Mouse (Mus musculus) kidney, adult 18-20 months (tissue): ENCODE data around the gene Slc16a3.
A peak's percentile ranks its signal among the peaks of the same experiment; 100 is the strongest.

ENCODE experiments used
- DNase-seq: peaks from one replicate; pipeline ENCODE4 v3.0.0; 2021

Gene Slc16a3

GRCm38 (mm10) chr11:120979711-120980426 lies 31.6 kb downstream of the Slc16a3 start:
- no peak for DNase-seq

- DNase-seq = peak; percentile 50
Observed at GRCm38 (mm10) chr11:120980427-120981035, 32.3 kb downstream of the Slc16a3 start.

- DNase-seq = no peak
Observed at GRCm38 (mm10) chr11:120981661-120982060, 33.4 kb downstream of the Slc16a3 start.

- no peak for DNase-seq
Observed at GRCm38 (mm10) chr11:120982459-120982858, 34.2 kb downstream of the Slc16a3 start.

- DNase-seq = no peak
Observed at GRCm38 (mm10) chr11:120984448-120985330, 36.4 kb downstream of the Slc16a3 start.

DNA sequence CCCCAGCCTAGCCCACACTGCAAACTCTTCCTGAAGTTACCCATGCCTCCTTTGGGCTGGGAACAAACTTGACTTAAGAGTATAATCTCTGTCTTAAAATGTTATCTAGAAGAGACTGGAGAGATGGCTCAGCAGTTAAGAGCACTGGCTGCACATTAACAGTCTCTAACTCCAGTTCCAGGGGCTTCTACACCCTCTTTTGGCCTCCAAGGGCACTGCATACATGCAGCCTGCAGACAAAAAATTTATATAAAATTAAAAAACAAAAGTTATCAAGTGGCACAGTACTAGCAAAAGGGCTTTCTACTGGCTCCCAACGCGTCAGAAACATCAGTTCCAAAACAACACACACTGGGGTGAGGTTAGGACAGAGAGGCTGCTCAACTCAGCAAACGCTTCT lies 39.3 kb downstream of the Slc16a3 start:
- DNase-seq = no peak

DNA sequence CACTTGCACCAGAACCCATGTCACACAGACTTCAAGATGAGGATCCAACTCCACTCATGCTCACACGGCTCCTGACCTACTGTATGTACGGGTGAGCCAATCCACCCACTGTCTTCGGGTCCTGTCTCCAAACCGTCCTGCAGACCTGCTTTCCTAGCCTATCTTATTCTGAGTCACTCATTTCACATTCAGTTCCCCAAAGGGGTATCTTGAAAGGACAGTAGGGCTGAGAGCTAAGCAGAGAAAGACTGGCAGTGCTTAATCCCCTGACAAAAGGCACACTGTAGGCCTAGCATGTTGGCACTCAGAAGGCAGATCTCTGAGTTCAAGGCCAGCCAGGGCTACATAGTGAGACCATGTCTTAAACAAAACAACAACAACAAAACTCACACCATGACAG lies 40.1 kb downstream of the Slc16a3 start:
- no peak for DNase-seq

DNA sequence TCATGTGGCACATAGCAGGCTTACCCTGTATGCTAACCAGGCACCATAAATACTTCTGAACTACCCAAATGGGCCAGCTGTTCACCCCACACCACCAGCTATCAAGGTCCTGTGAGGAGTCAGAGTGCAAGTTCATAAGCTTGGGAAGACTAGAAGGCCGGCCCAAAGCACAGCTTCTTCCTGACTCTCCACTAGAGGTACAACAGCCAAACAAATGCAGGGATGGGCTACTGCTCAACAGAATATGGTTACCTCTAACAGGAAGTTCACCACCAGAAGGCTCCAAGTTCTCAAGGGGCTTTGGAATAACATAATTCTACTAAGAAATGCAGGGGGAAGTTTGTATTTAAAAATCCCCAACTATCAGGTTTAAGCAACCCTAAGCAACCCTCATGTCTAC lies 41.2 kb downstream of the Slc16a3 start:
- DNase-seq = no peak

DNA sequence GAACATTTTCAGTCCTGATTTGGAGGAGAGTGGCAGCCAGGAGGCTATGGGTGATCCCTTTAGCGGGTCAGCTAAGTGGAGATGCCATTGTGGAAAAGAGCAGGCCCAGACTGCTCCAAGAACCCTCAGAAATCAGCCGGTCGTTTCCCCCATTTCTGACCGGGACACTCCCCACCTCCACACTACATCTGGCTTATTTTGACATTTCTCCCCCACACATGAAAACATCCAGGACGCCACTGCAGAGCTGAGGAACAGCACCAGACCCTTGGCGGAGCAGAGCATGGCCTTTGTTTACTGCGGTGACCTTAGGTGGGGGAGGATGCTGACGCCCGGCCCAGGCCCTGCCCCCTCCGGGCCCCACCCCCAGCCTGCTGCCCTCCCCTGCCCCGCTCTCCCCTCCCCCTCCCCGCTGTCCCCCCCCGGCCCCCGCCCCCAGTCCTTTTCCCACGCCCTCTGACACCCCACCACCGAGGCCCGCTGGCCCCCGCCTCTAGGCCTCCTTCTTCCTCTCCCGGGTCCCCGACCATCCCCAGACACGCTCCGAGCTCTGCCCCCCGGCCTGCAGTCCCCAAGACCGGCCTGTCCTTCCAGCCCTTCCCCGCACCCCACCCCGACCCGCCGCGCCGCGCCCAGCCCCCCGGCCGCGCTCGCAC lies 42.0 kb downstream of the Slc16a3 start:
- DNase-seq = peak; percentile 58

- peak; percentile 100 for DNase-seq
Observed at GRCm38 (mm10) chr11:120990951-120991526, 42.8 kb downstream of the Slc16a3 start, which contains the start of gene Csnk1d. Gene Csnk1d (minus strand): TSS chr11:120991330.

- DNase-seq = no peak
Observed at GRCm38 (mm10) chr11:120991791-120992190, 43.5 kb downstream of the Slc16a3 start.

GRCm38 (mm10) chr11:120993080-120993479 lies 44.8 kb downstream of the Slc16a3 start:
- DNase-seq = no peak

- no peak for DNase-seq
Observed at GRCm38 (mm10) chr11:120993586-120993985, 45.3 kb downstream of the Slc16a3 start.

GRCm38 (mm10) chr11:120994741-120995140 lies 46.5 kb downstream of the Slc16a3 start:
- DNase-seq = no peak

GRCm38 (mm10) chr11:121001966-121002365 lies 53.7 kb downstream of the Slc16a3 start:
- no peak for DNase-seq

DNA sequence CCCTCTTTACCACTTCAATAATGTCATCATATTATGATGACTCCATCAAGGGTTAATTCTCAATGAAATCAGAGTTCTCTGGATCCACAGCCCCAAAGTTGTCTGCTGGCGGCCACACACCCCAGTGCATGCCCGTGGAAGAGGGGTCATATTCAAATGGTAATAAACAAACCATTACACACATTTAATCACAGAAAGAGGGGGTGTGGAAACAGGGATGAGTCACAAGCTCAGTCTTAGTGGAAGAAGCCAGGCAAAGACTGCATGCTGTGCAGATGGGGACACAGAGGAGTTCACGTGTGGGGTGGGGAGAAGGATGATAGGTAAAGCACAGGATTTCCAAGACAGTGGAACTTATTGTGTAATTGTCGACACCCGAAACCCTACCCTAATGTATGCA lies 56.0 kb downstream of the Slc16a3 start:
- no peak for DNase-seq

DNA sequence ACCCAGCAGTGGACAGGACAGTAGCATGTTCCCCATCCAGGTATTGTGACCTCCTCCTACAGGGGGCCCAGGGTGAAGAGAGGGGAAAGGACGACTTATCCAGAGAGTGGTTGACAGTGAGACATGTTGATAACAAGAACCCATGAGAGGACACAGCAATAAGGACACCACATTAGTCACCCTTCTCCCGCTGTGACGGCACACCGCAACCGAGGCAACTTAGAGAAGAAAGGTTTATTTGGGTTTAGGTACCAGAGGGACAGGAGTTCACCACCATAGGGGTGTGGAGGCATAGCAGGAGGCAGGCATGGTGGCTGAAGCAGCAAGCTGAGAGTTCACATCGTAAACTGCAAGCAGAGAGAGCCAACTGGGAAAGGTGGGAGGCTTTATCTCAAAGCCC lies 57.9 kb downstream of the Slc16a3 start:
- DNase-seq = no peak

DNA sequence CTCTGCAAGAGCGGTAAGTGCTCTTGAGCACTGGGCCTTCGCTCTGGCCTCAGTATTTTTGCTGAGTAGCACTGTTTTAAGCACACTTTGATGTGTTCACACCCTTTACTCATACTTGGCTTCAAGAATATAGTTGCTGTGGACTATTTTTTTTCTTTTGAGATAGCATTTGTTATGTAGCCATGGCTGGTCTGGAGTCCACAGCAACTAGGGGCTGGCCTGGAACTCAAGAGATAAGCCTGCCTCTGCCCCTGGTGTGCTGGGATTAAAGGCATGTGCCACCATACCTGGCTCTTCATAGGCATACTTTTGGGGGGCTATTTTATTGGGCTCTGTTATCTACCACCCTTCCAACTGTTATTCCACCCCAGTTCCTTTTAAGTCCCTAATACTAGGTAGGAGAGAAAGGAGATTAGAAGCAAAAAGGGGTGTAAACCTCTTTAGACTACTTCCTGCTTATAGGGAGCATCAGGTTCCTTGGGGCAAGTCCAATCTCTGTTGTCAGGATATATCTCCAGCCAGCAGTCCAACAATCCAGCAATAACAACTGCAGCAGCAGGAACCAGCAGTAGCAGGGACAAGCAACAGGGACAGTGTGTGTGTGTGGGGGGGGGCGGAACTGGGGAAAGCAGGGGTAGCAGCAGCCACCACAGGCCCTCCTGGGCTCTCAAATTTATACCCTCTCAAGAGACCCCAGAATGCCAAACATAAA lies 61.9 kb downstream of the Slc16a3 start:
- DNase-seq = no peak
